Mouse (Mus musculus) lung, postnatal 0 days (tissue): ENCODE measurements around the gene Trappc10.

Source experiments
- CTCF ChIP-seq: IDR thresholded peaks from 2 replicates; pipeline ENCODE4 v1.5.1; 2016; ENCODE audit warnings: antibody characterized with exemption, mild to moderate bottlenecking
- EP300 ChIP-seq: IDR thresholded peaks from 2 replicates; pipeline ENCODE4 v1.6.1; 2016; ENCODE audit warnings: antibody characterized with exemption, mild to moderate bottlenecking, control low read depth

- TF ChIP-seq CTCF (no peak), EP300 (no peak)
Measured at GRCm38 (mm10) chr10:78237809-78238208, 6.6 kb downstream of the Trappc10 start.
